Mouse (Mus musculus): ENCODE results near the gene Gale.

Gale gene

GRCm38 (mm10) chr4:136016059-136016602 lies 52.6 kb downstream of the Gale start:
- no peak for DNase-seq (ENCODE audit: low read depth, low spot score)
